Mouse (Mus musculus) A20 (cell line): Measurements from ENCODE around the gene Gm38100.

Experiments used
- DNase-seq: peaks from one replicate; pipeline ENCODE4 v3.0.0-alpha.2; 2011; ENCODE audit warnings: low read depth, low spot score

The Gm38100 gene

GRCm38 (mm10) chr1:175967004-175967745 is 47.0 kb downstream of the Gm38100 start:
- no peak for DNase-seq

- DNase-seq, result no peak
These were observed 50.6 kb downstream of the Gm38100 start for GRCm38 (mm10) chr1:175970710-175971109.
